ENCODE assay signal across 19 mouse cellular contexts in the genomic region with DNA sequence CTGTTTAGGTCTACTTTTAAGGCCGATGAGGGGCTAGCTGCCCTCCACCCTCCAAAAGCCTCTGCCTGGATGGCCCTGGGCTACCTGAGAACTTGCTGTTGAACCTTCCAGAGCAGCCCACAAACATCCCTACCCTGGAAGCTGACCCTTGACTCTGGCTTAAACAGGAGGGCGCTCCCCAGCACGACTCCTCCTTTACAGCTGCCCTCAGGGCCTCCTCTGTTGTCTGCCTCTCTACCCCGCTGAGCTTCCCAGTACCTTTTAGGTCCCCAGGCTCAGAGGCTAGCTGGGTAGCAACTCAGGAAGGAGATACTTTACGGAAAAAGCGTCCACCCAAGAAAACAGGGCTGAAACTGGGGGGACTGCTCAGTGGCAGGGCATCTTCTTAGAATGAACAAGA. TPM values are rescaled to one million over a fixed set of nuclear protein-coding genes. Genes with fewer than 3 reads are reported as not detected.
DNase-seq lines count a peak whose midpoint lies in the region; ATAC-seq and TF ChIP-seq lines count a peak whose summit lies in the region.
"Had no signal": no experiment of that assay in that cellular context is flagged by ENCODE, and none has a peak within 500 bp of the region (broad histone marks: within the 10 kb centered on the region; RNA-seq: fewer than 3 reads in every experiment).

No protein-coding gene starts in this region.

- TF ChIP-seq EP300 in heart, adult 2 months (IDR thresholded peaks at IDR 0.05; ENCODE audit: insufficient read depth, low read depth, low read length): no peak
- no peak for TF ChIP-seq EP300 in liver, embryonic 14.5 days (IDR thresholded peaks at IDR 0.05; ENCODE audit: low read depth)

- intact Hi-C loops in heart, adult 2 months (cut with DNase I): no loop called here

- peaks cover 10% of the 10 kb centered on the region for H3K79me2 ChIP-seq in heart, adult 2 months (replicated peaks; ENCODE audit: control insufficient read depth, insufficient read depth, low read length)

- 0 out of 2 replicates have a peak overlapping the region, but pooled peaks have one; percentile 36 for H3K27ac ChIP-seq in heart, embryonic 13.5 days (replicated peaks)
- H3K27ac ChIP-seq in heart, adult 2 months: no peak overlapping the region
- H3K27ac ChIP-seq in kidney, embryonic 16.5 days (ENCODE audit: low read length): no peak overlapping the region
- H3K27ac ChIP-seq in embryonic facial prominence, embryonic 10.5 days (replicated peaks): peak overlapping the region; percentile 59
- no peak overlapping the region for H3K27ac ChIP-seq in liver, embryonic 14.5 days
- H3K27ac ChIP-seq: embryonic facial prominence, embryonic 12.5 days; hindbrain, embryonic 15.5 days had no signal

- no peak for TF ChIP-seq POLR2A in heart, adult 2 months (IDR thresholded peaks at IDR 0.05; ENCODE audit: insufficient read depth, low read depth, low read length)

- H3K4me3 ChIP-seq in heart, embryonic 13.5 days: no peak overlapping the region
- no peak overlapping the region for H3K4me3 ChIP-seq in heart, adult 2 months
- H3K4me3 ChIP-seq in kidney, embryonic 16.5 days (ENCODE audit: low read length): no peak overlapping the region
- H3K4me3 ChIP-seq in embryonic facial prominence, embryonic 10.5 days: no peak overlapping the region
- H3K4me3 ChIP-seq in liver, embryonic 14.5 days (ENCODE audit: insufficient read depth in 1 of 2, low read depth in 2 of 2, low read length in 2 of 2): no peak overlapping the region
- H3K4me3 ChIP-seq: embryonic facial prominence, embryonic 12.5 days; hindbrain, embryonic 15.5 days had no signal

- no peaks in the 10 kb centered on the region for H3K36me3 ChIP-seq in heart, embryonic 13.5 days
- no peaks in the 10 kb centered on the region for H3K36me3 ChIP-seq in heart, adult 2 months (ENCODE audit: control insufficient read depth, insufficient read depth, low read length)
- no peaks in the 10 kb centered on the region for H3K36me3 ChIP-seq in kidney, embryonic 16.5 days (ENCODE audit: insufficient read depth, low read length)
- H3K36me3 ChIP-seq in embryonic facial prominence, embryonic 10.5 days (replicated peaks): no peaks in the 10 kb centered on the region
- no peaks in the 10 kb centered on the region for H3K36me3 ChIP-seq in liver, embryonic 14.5 days (replicated peaks; ENCODE audit: control insufficient read depth, insufficient read depth, low read depth)
- H3K36me3 ChIP-seq: embryonic facial prominence, embryonic 12.5 days; G1E; hindbrain, embryonic 15.5 days had no signal

- no peaks in the 10 kb centered on the region for H3K9me3 ChIP-seq in heart, embryonic 13.5 days
- no peaks in the 10 kb centered on the region for H3K9me3 ChIP-seq in kidney, embryonic 16.5 days (ENCODE audit: low read length)
- H3K9me3 ChIP-seq in embryonic facial prominence, embryonic 10.5 days: no peaks in the 10 kb centered on the region
- H3K9me3 ChIP-seq in liver, embryonic 14.5 days (ENCODE audit: control insufficient read depth, low read length): no peaks in the 10 kb centered on the region
- H3K9me3 ChIP-seq: embryonic facial prominence, embryonic 12.5 days; hindbrain, embryonic 15.5 days had no signal

- no peak for ATAC-seq in heart, embryonic 13.5 days (ENCODE audit: extremely low read depth, insufficient number of reproducible peaks, low FRiP score, low TSS enrichment)
- ATAC-seq in kidney, embryonic 16.5 days (ENCODE audit: low FRiP score, low TSS enrichment): peak; percentile 60
- no peak for ATAC-seq in liver, embryonic 14.5 days (ENCODE audit: insufficient read depth)

- peaks cover 87% of the 10 kb centered on the region for H3K4me1 ChIP-seq in heart, embryonic 13.5 days
- H3K4me1 ChIP-seq in heart, adult 2 months (ENCODE audit: control insufficient read depth, insufficient read depth, low read length): peaks cover 2% of the 10 kb centered on the region
- H3K4me1 ChIP-seq in kidney, embryonic 16.5 days (ENCODE audit: insufficient read depth, low read length): peaks cover 53% of the 10 kb centered on the region
- H3K4me1 ChIP-seq in embryonic facial prominence, embryonic 10.5 days: peaks cover 46% of the 10 kb centered on the region
- peaks cover 0 to 13% of the 10 kb centered on the region in 2 experiments; a peak in 2 of 4 replicates for H3K4me1 ChIP-seq in liver, embryonic 14.5 days (replicated peaks; ENCODE audit: control insufficient read depth in 2 of 2, insufficient read depth in 2 of 2, low read length in 1 of 2)

- peak overlapping the region; percentile 61; the same call in 1 of the 2 replicates for H3K9ac ChIP-seq in heart, embryonic 13.5 days
- H3K9ac ChIP-seq in heart, adult 2 months (ENCODE audit: low read depth, low read length): no peak overlapping the region
- H3K9ac ChIP-seq in kidney, embryonic 16.5 days (replicated peaks; ENCODE audit: low read length): no peak overlapping the region; the same call in 1 of the 2 replicates
- H3K9ac ChIP-seq in liver, embryonic 14.5 days (replicated peaks): no peak overlapping the region
- H3K9ac ChIP-seq: embryonic facial prominence, embryonic 12.5 days; hindbrain, embryonic 15.5 days had no signal

- H3K27me3 ChIP-seq in heart, embryonic 13.5 days (replicated peaks): no peaks in the 10 kb centered on the region
- no peaks in the 10 kb centered on the region for H3K27me3 ChIP-seq in heart, adult 2 months (ENCODE audit: control insufficient read depth, insufficient read depth, low read length)
- no peaks in the 10 kb centered on the region for H3K27me3 ChIP-seq in kidney, embryonic 16.5 days (ENCODE audit: insufficient read depth, low read length)
- no peaks in the 10 kb centered on the region for H3K27me3 ChIP-seq in embryonic facial prominence, embryonic 10.5 days (replicated peaks; ENCODE audit: low read depth, poor library complexity, severe bottlenecking)
- H3K27me3 ChIP-seq in liver, embryonic 14.5 days (ENCODE audit: control insufficient read depth, insufficient read depth, low read length): no peaks in the 10 kb centered on the region
- H3K27me3 ChIP-seq: embryonic facial prominence, embryonic 12.5 days; hindbrain, embryonic 15.5 days had no signal

- 0 out of 2 replicates have a peak overlapping the region, but pooled peaks have one; percentile 7 for H3K4me2 ChIP-seq in heart, embryonic 13.5 days
- peak overlapping the region; percentile 14; the same call in 1 of the 2 replicates for H3K4me2 ChIP-seq in kidney, embryonic 16.5 days (replicated peaks; ENCODE audit: low read depth, low read length)
- peak overlapping the region; percentile 31; the same call in 1 of the 2 replicates for H3K4me2 ChIP-seq in liver, embryonic 14.5 days (ENCODE audit: low read depth)
- H3K4me2 ChIP-seq: embryonic facial prominence, embryonic 12.5 days; hindbrain, embryonic 15.5 days had no signal

- no peak for TF ChIP-seq CTCF in heart, adult 2 months (IDR thresholded peaks at IDR 0.05)
- TF ChIP-seq CTCF in liver, embryonic 14.5 days (IDR thresholded peaks at IDR 0.05; ENCODE audit: low read depth): no peak

- WGBS in heart, embryonic 13.5 days: 35% methylated on average over 6 of the region's 6 CpGs
- WGBS in heart, adult 2 months: 78% methylated on average over 6 of the region's 6 CpGs
- WGBS in kidney, embryonic 16.5 days: 37% methylated on average over 6 of the region's 6 CpGs
- WGBS in embryonic facial prominence, embryonic 10.5 days: 11% methylated on average over 6 of the region's 6 CpGs
- WGBS in liver, embryonic 14.5 days (ENCODE audit: insufficient replicate concordance): 45% methylated on average over 6 of the region's 6 CpGs

- DNase-seq in heart, adult 2 months: no peak
- DNase-seq in kidney, adult 18-20 months: no peak
- DNase-seq in embryonic facial prominence, embryonic 10.5 days (ENCODE audit: low spot score): no peak
- no peak for DNase-seq in liver, embryonic 14.5 days (ENCODE audit: low read depth in 3 of 3, low spot score in 3 of 3)
- DNase-seq in embryo, embryonic 11 days: no peak
- DNase-seq in cerebellum, adult 11-12 months: no peak
- DNase-seq: cerebellum, postnatal 25 days; gastrocnemius, postnatal 10 days; kidney, adult 8-10 months; lung, adult 2 months; lung, postnatal 4 days; midbrain, embryonic 14.5 days; right cerebral cortex, adult 18-20 months; thymus, postnatal 4 days had no signal

RNA-seq across cellular contexts. Expression of gene Acvr1, which starts 15.1 kb away (rescaled TPM):
- 9.2 and 9.8 TPM in 2 replicates for polyA plus RNA-seq in heart, embryonic 13.5 days (2015; fragmentation: Nextera tagmentation; extraction: Ambion mirVana)
- total RNA-seq in heart, adult 2 months (2021): 10 to 100 TPM; 14.6 to 15.7 TPM
- polyA plus RNA-seq in heart, adult 2 months (2012; rRNA removed): 7.4 and 12.1 TPM in 2 replicates
- polyA plus RNA-seq in kidney, embryonic 16.5 days (2015; fragmentation: Nextera tagmentation; extraction: Ambion mirVana): 5.2 and 5.8 TPM in 2 replicates
- 3.7 and 4.3 TPM in 2 replicates for polyA plus RNA-seq in embryonic facial prominence, embryonic 10.5 days (2016; fragmentation: Nextera tagmentation; extraction: Ambion mirVana)
- 3.0 and 3.3 TPM in 2 replicates for polyA plus RNA-seq in liver, embryonic 14.5 days (2012; rRNA removed)
- polyA plus RNA-seq in liver, embryonic 14.5 days (2014; fragmentation: Nextera tagmentation; extraction: Ambion mirVana): 2.0 and 2.7 TPM in 2 replicates
- polyA plus RNA-seq: G1E had no signal

RNA-seq across cellular contexts. Expression of gene Upp2, which starts 15.2 kb away (rescaled TPM):
- 6.4 and 7.6 TPM in 2 replicates for polyA plus RNA-seq in heart, embryonic 13.5 days (2015; fragmentation: Nextera tagmentation; extraction: Ambion mirVana)
- 1 to 10 TPM; 2.2 to 3.3 TPM for total RNA-seq in heart, adult 2 months (2021)
- polyA plus RNA-seq in heart, adult 2 months (2012; rRNA removed): 3.0 and 5.1 TPM in 2 replicates
- 7.6 and 8.5 TPM in 2 replicates for polyA plus RNA-seq in kidney, embryonic 16.5 days (2015; fragmentation: Nextera tagmentation; extraction: Ambion mirVana)
- 4.6 and 6.3 TPM in 2 replicates for polyA plus RNA-seq in embryonic facial prominence, embryonic 10.5 days (2016; fragmentation: Nextera tagmentation; extraction: Ambion mirVana)
- 1.1 TPM in 2 replicates for polyA plus RNA-seq in liver, embryonic 14.5 days (2012; rRNA removed)
- polyA plus RNA-seq in liver, embryonic 14.5 days (2014; fragmentation: Nextera tagmentation; extraction: Ambion mirVana): 1.1 and 1.4 TPM in 2 replicates
- polyA plus RNA-seq: G1E had no signal

Comparison
In these comparisons a context has a peak if more than half of its experiments do, and no peak if none do; other contexts are left out.
1. H3K27ac ChIP-seq: peak in heart, embryonic 13.5 days (single experiment) and embryonic facial prominence, embryonic 10.5 days (single experiment); none in heart, adult 2 months (single experiment), kidney, embryonic 16.5 days (single experiment) and liver, embryonic 14.5 days (single experiment).
2. Peak in every context shown above with its lines, with median percentiles within 50 percentile points of each other: H3K4me2 ChIP-seq.